17 mouse cellular contexts compared by ENCODE assay signal in genomic region chr2:160246356-160246755, GRCm38 (mm10).
DNase-seq lines count a peak whose midpoint lies in the region; ATAC-seq lines count a peak whose summit lies in the region.
"Had no signal": no experiment of that assay in that cellular context is flagged by ENCODE, and none has a peak within 500 bp of the region (broad histone marks: within the 10 kb centered on the region; RNA-seq: fewer than 3 reads in every experiment).

No protein-coding gene starts in this region.

- H3K9me3 ChIP-seq in kidney, embryonic 16.5 days (ENCODE audit: low read length): no peaks in the 10 kb centered on the region
- no peaks in the 10 kb centered on the region for H3K9me3 ChIP-seq in stomach, embryonic 16.5 days (replicated peaks; ENCODE audit: control insufficient read depth, low read length)
- H3K9me3 ChIP-seq: forebrain, embryonic 10.5 days; heart, embryonic 13.5 days; limb, embryonic 13.5 days; midbrain, embryonic 15.5 days had no signal

- H3K27ac ChIP-seq in kidney, embryonic 16.5 days (ENCODE audit: low read length): no peak overlapping the region
- no peak overlapping the region for H3K27ac ChIP-seq in stomach, embryonic 16.5 days (ENCODE audit: low read length)
- H3K27ac ChIP-seq: forebrain, embryonic 10.5 days; heart, embryonic 13.5 days; limb, embryonic 13.5 days; midbrain, embryonic 15.5 days had no signal

- no peaks in the 10 kb centered on the region for H3K27me3 ChIP-seq in kidney, embryonic 16.5 days (ENCODE audit: insufficient read depth, low read length)
- H3K27me3 ChIP-seq in stomach, embryonic 16.5 days (ENCODE audit: control insufficient read depth, insufficient read depth, low read length): peaks cover 3% of the 10 kb centered on the region; the same call in 1 of the 2 replicates
- H3K27me3 ChIP-seq: heart, embryonic 13.5 days had no signal

- 27% methylated on average over 1 of the region's 1 CpGs for WGBS in kidney, embryonic 16.5 days
- 38% methylated on average over 1 of the region's 1 CpGs for WGBS in stomach, embryonic 16.5 days

- no peak overlapping the region for H3K4me3 ChIP-seq in kidney, embryonic 16.5 days (ENCODE audit: low read length)
- H3K4me3 ChIP-seq in stomach, embryonic 16.5 days (replicated peaks; ENCODE audit: low read length): no peak overlapping the region
- H3K4me3 ChIP-seq: forebrain, embryonic 10.5 days; heart, embryonic 13.5 days; limb, embryonic 13.5 days; midbrain, embryonic 15.5 days had no signal

- ATAC-seq in kidney, embryonic 16.5 days (ENCODE audit: low FRiP score, low TSS enrichment): peak; percentile 63; the same call in 1 of the 2 replicates
- 0 out of 2 replicates have a peak, but pooled peaks have one; percentile 45 for ATAC-seq in stomach, embryonic 16.5 days (ENCODE audit: insufficient read depth, low FRiP score)
- ATAC-seq: midbrain, embryonic 15.5 days had no signal

- no peaks in the 10 kb centered on the region for H3K36me3 ChIP-seq in kidney, embryonic 16.5 days (ENCODE audit: insufficient read depth, low read length)
- no peaks in the 10 kb centered on the region for H3K36me3 ChIP-seq in stomach, embryonic 16.5 days (ENCODE audit: control insufficient read depth, insufficient read depth, low read length)
- H3K36me3 ChIP-seq: forebrain, embryonic 10.5 days; G1E; heart, embryonic 13.5 days; limb, embryonic 13.5 days; midbrain, embryonic 15.5 days had no signal

- peak; percentile 7 for DNase-seq in lung, postnatal 10 days
- DNase-seq in lung, postnatal 4 days: no peak
- DNase-seq in adrenal gland, postnatal 36 days: peak; percentile 19 to 52
- no peak for DNase-seq in cerebellum, adult 18-20 months
- no peak for DNase-seq in layer of hippocampus, adult 18-20 months (ENCODE audit: low spot score in 2 of 2)
- DNase-seq in heart, adult 9 months (ENCODE audit: low spot score in 2 of 2): no peak
- DNase-seq: cerebellum, adult 11-12 months; gastrocnemius, postnatal 14 days; lung, adult 2 months; right cerebral cortex, postnatal 4 days had no signal

- H3K4me1 ChIP-seq in kidney, embryonic 16.5 days (ENCODE audit: insufficient read depth, low read length): peaks cover 9% of the 10 kb centered on the region; the same call in 1 of the 2 replicates
- no peaks in the 10 kb centered on the region for H3K4me1 ChIP-seq in stomach, embryonic 16.5 days (ENCODE audit: control insufficient read depth, insufficient read depth, low read length)

- no peak overlapping the region for H3K4me2 ChIP-seq in kidney, embryonic 16.5 days (replicated peaks; ENCODE audit: low read depth, low read length)
- no peak overlapping the region for H3K4me2 ChIP-seq in stomach, embryonic 16.5 days (ENCODE audit: low read depth, low read length)
- H3K4me2 ChIP-seq: heart, embryonic 13.5 days; limb, embryonic 13.5 days; midbrain, embryonic 15.5 days had no signal

- H3K9ac ChIP-seq in kidney, embryonic 16.5 days (replicated peaks; ENCODE audit: low read length): no peak overlapping the region
- H3K9ac ChIP-seq in stomach, embryonic 16.5 days (ENCODE audit: low read length): no peak overlapping the region
- H3K9ac ChIP-seq: heart, embryonic 13.5 days; limb, embryonic 13.5 days; midbrain, embryonic 15.5 days had no signal

Comparison
In these comparisons a context has a peak if more than half of its experiments do, and no peak if none do; other contexts are left out.
1. DNase-seq: peak in lung, postnatal 10 days (single experiment) and adrenal gland, postnatal 36 days (2 of 2); none in lung, postnatal 4 days (0 of 2), cerebellum, adult 18-20 months (0 of 2), layer of hippocampus, adult 18-20 months (0 of 2) and heart, adult 9 months (0 of 2).